Mouse (Mus musculus) gastrocnemius, postnatal 36 days (tissue): ENCODE data around the gene Rhag. TPM values are rescaled to one million over a fixed set of nuclear protein-coding genes. Genes with fewer than 3 reads are reported as not detected.

Experiments
- DNase-seq, 2 experiments: peaks; one replicate each; pipeline ENCODE4 v3.0.0; 2022
- intact Hi-C: fragments of 180-260 bp; cut with DNase I; formaldehyde crosslinking; loops from one replicate; pipeline ENCODE4 v1.15.1; 2025
- total RNA-seq, 2 experiments: library from RNA; stranded (reverse); gene quantifications; 2 replicates each; pipeline ENCODE4 v1.2.3; 2021

The Rhag gene
- total RNA-seq, 2 experiments from 2014 or later: not detected

- intact Hi-C loops: no loop called here
- DNase-seq: no peak
These were observed 62.7 kb downstream of the Rhag start for GRCm38 (mm10) chr17:40873582-40874011.

DNA sequence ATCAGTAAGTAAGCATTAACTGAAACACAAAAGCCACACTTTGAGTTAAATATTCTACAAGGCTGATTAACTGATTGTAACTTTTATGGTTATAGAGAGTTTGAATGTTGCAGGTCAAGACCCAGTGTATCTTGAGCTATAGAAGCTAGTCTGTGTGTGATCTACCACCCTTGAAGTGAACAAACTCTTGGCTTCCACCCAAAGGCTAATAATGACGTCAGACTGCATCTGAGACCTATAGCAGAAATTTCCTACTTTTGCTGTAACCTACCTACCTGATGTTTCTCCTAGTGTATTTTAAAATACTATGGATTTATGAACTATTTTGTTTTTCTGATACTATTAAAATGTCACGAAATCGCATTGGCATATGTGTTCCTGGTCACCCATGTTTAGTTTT is 63.8 kb downstream of the Rhag start:
- intact Hi-C loops: no loop called here

DNA sequence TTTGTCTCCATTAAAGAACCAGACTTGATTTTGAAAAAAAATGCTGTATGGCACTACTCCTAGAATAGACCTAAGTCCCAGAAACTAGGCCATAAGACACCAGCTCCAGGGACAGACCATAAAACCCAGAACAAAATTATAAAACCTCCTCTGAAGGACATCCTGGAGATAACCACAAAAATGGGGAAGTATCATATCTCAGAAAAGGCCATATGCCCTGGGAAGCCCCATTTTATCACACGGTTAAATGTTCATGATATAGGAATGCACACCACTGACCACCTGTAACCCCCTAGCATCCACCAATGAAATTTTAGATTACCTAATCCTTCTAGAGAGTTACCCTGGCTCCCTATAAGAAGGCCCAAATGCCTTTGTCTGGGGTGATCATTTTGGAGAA is 64.6 kb downstream of the Rhag start:
- DNase-seq: no peak
- intact Hi-C loops: no loop called here

More for the DNA sequence above, 63.8 kb downstream of the Rhag start:
- no peak for DNase-seq

DNA sequence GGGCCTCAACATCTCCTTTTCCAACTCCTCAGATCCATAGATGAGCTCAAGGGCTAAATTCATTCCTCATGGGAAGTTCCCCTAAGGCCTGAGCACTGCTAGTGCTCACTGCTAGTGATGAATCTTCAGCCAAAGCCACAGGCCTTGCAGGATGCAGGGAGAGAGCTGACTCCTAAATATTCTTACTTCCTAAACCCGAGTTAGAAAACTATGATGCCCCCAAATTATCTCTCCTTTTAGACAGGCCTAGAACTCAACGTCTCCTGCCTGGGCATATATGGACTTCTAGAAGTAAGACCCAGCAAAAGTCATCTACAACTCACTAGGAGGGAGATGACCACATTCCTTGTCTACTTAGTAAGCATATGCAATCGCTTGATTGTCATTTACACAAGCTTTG is 66.8 kb downstream of the Rhag start:
- DNase-seq: no peak
- intact Hi-C loops: no loop called here

DNA sequence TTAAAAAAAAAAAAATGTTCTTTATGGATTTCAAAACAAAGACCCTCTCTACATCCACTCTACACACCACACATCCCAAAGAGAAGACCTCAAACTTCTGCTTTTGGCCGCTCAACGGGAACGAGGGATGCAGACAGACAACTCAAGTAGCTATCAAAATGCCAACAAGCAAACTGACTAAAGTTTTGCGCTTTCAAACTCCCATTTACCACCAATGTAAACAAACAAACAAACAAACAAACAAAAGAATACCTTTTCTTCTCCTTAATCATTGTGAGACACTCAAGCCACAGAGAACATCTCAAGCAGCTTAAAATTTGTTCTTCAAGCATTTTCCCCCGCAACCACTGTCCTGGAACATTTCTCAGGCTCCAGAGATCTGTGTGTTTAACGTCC is 68.6 kb downstream of the Rhag start:
- DNase-seq: no peak
- intact Hi-C loops: no loop called here

DNA sequence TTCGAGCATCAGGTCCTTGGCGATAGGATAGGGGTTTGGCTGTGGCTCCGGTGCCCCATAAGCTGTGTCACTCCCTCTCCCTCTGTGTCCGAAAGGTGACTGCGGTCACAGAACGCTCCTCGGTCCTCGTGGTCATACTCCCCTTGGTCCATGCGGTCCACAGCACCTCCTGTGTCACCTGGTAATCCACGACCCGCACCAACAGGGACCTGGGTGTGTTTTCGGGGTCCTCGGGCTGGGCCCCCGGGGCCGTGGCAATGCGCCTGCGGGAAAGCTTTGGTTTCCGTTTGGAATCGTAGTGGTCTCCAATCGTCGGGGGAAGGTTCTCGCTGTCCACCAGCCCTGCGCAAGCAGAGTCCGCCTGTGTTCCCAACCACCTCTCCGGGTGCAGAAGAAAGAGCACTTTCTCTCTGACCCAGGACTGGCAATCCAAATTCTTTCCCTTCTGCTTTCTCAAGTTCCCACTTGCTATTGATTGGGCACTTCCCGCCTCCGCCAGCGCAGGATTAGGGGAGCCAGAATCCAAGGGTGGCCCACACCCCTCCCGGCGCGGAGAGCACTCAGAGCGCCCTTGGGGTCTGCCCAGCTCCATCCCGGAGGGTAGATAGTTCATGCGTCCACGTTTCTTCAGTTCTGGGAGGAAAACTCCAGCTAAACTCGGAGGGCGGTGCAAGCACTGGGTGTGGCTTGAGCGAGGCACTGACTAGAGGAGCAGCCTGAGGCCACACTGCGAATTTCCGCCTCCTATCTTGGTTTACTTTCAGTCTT is 69.2 kb downstream of the Rhag start, which contains the start of gene 9130008F23Rik:
Gene 9130008F23Rik, minus strand, starts transcription at position 636 of the 768 bp plus-strand sequence.
- intact Hi-C loops: no loop called here
- peak; percentile 15 to 41 for DNase-seq

DNA sequence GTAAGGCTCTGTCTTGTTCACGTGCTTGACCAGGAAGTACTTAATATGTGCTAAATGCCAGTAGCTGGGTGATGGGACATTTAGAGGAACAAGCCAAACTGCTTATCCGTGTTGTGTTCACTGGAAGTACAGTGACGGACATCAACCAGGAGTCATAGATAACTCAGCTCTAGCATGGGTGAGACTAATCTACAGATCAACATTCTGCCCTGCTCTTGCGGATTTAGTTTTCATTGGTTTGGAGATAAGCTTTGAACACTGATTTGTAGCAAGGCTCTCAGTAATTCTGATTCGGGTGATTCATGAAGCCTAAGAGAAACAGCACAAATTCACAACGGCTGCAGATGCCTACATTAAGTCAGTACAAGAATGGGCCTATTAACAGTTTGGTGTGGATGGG is 71.2 kb downstream of the Rhag start:
- intact Hi-C loops: no loop called here
- DNase-seq: no peak

DNA sequence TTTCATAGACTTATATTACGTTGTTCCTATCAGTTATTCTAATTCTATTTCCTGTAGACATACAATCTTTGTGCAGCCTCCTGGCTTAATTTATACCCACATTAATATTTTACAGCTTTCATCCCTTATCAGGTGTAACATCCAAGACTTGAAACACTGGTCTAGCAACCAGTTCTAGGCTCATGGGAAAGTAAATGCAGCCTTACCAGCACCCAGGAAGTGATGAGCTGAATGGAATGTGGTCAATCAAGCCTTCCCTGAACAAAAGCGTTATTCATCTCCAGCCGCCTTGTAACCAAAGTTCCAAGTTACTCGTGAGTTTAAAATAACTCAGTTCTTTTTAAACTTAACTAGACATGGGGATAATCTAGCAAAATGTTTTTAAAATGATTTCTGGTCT is 74.2 kb downstream of the Rhag start:
- intact Hi-C loops: no loop called here
- no peak for DNase-seq

GRCm38 (mm10) chr17:40887849-40888536 is 77.1 kb downstream of the Rhag start:
- intact Hi-C loops: no loop called here

More at GRCm38 (mm10) chr17:40887849-40888536, 77.1 kb downstream of the Rhag start:
- DNase-seq: no peak

Other genes starting within 250 kb of the Rhag start
- gene Esp6, start 249.6 kb upstream of the Rhag start, total RNA-seq: not detected
- gene Esp4, start 212.5 kb upstream of the Rhag start, total RNA-seq: not detected
- gene Esp3, start 179.1 kb upstream of the Rhag start, total RNA-seq: not detected
- gene Esp1, start 84.0 kb upstream of the Rhag start, total RNA-seq: not detected
- not detected for gene Crisp2, start 4.1 kb upstream of the Rhag start, total RNA-seq
- gene 9130008F23Rik, start 69.4 kb downstream of the Rhag start, total RNA-seq: under 1 TPM in 1 of 2 experiments, not detected in 1; 0.23 TPM
- not detected for gene Glyatl3, start 103.2 kb downstream of the Rhag start, total RNA-seq
- 10 to 100 TPM; 59.3 to 76.9 TPM for gene Mut, start 123.6 kb downstream of the Rhag start, total RNA-seq
- 1 to 10 TPM; 2.7 to 4.1 TPM for gene Cenpq, start 123.9 kb downstream of the Rhag start, total RNA-seq